Mouse (Mus musculus) B cell, adult 2 months (primary cell): ENCODE results near the gene Lrrc8a.

Source experiments
- DNase-seq, 2 experiments: peaks; one replicate each; pipeline ENCODE4 v3.0.0; 2022

The Lrrc8a gene

DNA sequence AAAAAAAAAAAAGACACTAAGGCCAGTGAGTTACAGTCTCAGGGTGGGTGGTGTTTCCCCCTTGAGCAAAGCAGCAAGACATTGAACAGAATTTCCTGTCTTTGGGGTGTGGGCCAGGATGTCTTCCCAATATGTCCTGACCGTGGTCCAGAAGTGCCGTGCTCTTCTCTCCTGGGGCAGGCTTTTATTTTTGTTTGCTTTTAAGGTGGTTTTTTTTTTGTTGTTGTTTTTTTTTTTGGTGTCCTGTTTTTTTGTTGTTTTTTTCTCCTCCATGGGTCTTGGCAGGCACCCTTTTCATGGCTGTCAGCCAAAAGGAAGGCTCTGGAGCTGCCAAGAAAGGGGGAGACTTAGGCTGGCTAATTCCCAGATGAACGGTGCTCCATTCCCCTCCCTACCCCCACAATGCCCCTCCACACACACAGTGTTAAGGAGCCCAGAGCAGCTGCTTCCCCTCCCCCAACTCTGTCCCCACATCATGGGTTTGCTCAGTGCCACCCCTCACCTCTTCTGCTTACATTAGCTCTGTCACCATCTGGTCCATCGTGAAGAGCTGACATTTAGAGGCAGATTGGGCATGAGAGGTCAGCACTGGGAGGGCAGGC lies 25.4 kb downstream of the Lrrc8a start:
- no peak for DNase-seq

DNA sequence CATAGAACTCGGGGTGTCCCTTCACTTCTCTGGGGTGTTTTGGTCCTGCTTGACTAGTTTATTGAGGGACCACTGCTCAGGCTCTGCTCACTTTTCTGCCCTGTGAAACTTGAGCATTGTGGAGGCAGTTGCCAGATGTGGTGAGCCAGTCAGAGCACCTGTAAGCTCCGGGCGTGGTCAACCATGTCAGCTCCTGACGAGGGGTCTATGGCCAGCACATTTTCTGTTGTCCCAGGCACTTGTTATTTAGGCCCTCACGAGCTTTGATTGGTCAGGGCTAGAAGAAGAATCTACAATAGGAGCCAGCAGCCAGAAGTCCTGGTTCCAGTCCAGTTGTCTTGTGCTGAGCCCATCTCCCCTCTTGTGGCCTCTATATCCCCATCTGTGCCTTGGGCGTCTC lies 26.3 kb downstream of the Lrrc8a start:
- no peak for DNase-seq

DNA sequence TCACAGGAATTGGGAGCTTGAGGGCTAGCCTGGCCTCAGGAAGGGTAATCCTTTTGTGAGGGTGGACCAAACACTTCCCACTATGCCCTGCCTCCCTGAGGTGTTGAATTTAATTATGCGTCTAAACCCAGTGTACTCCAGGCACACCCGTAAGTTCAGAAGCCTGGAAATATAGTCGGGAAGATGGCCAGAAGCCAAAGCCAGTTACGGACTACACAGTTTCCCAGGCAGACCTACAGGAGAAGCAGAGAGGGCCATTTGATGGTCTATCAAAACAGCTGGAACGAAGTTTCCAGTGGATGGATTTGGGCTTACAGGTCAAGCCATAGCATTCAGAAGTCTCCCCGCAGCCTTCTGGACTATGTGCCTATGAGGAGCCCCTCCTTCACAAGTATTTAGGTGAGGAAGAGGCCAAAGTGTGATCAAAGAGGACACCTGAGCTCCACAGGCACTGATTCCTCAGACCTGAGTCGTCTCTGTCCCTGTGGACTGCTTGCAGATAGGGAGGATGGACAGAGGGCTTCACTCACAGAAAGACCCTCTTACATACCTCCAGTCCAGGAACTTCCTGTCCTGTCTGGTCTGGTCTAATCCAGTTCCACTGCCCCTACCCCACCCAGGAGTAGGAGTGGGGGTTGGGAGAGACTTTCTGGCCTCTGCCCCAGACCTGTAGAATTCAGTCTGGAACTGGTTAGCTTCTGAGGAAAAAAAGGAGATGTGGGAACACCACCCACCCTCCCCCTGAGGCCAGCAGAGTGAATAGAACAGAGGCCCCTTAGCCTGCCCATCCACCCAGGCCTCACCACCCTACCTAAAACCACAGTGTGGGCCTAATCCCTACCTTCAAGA lies 27.4 kb downstream of the Lrrc8a start:
- DNase-seq, result no peak

DNA sequence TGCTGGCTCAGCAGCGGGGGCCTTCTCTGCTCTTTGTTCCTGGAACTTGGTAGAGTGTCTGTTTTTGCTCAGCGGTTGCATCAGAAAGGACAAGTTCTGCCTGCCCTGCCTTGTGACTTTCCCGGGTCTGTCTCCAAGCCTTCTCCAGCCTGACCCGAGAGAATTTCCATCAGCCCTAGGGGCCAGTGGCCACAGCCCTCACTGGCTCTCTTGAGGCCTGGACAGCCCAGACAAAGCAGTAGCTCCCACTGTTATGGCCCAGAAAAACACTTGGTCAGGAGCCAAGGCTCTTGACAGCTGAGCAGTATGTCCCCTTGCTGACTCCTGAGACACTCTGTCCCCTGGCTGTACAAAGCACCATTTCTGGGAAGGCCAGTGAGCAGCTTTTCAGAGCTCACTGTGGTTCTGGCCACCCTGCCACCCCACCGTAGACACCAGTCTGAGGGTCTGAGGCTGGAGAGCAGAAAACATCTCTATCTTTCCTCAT lies 28.3 kb downstream of the Lrrc8a start, which contains the start of gene Phyhd1:
Gene Phyhd1 (plus strand): TSS at position 437 of the 487 bp plus-strand sequence.
- DNase-seq, result no peak

DNA sequence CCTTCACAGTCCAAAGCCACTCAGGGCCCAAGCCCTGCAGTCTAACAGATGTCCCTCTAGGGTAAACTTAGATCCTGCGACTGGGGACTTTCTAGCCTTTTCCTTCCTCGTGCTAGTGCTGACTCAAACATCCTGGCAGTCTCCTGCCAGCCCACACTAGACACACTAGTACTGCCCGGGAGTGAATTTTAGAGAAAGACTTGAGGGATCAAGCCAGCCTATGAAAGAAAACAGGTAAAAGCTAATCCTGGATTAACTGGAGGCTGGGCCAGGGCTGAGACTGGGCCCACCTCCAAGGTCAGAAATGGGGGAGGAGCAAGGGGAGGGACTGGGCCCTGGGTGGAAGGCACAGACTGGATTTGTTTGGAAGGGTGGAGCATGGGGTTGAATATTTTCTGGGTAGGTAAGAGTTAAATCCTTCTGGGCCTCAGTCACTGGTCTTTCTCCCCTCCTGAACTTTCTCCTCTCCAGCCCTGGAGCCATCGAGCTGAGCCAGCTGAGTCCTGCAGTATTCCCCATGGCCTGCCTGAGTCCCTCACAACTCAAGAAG lies 29.0 kb downstream of the Lrrc8a start:
- DNase-seq, result no peak

DNA sequence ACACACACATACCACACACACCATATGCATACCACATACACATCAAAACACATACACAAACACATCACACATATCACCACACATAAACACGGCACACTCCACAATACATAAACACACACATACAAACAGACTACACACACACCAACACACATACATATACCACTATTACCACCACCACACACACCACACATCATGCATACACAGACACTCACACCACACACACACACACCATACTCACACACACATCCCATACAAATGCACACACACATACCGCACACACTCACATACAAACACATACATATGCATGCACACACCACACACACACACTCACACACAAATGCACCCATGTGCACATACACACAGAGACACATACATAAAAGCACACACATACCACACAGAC lies 30.0 kb downstream of the Lrrc8a start:
- no peak for DNase-seq

DNA sequence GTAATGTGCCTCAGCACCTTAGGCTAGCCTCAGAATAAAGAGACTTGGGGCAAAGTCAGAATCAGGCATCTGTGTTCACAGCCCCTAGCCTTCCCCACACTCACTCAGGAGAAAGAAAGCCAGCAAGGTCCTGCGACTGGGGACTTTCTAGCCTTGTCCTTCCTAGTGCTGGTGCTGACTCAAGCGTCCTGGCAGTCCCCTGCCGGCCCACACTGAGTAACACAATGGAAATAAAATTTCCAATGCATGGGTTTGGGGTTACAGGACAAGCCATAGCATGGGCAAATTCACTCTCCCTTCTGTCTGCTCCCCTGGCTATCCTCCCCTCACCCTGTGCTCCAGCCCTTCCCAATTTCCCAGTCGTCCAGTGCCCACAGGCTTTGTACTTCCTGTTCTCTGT lies 30.9 kb downstream of the Lrrc8a start:
- DNase-seq, result no peak

DNA sequence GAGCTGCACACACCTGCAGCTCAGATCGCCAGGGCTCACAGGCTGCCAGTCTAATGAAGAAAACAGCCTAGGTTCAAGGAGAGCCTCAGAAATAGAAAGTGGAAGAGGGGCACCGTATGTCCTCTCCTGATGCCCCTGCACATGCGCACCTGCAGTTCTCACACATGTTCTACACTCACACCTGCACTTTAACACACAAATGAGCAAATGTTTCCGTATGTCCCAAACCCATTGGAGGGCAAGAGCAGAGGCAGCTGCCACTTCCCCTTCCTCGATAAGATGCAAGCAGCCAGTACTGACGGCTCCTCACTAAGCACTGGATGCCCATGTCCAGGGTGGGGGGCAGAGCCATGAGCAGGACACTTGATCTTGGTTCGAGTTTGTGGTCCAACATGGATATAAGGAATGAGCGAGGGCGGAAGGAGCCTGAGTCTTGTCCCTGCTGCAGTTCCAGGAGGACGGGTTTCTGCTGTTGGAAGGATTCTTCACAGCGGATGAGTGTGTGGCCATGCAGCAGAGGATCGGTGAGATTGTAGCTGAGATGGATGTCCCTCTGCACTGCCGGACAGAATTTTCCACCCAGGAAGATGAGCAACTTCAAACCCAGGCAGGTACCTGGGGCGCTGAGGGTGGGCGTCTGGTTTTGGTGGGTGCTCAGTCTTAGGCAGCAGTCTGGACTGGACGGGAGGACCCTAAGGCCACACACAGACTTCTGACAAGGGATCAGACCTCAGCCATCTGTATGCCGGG lies 31.9 kb downstream of the Lrrc8a start:
- peak in 1 of 2 experiments; percentile 14 for DNase-seq

DNA sequence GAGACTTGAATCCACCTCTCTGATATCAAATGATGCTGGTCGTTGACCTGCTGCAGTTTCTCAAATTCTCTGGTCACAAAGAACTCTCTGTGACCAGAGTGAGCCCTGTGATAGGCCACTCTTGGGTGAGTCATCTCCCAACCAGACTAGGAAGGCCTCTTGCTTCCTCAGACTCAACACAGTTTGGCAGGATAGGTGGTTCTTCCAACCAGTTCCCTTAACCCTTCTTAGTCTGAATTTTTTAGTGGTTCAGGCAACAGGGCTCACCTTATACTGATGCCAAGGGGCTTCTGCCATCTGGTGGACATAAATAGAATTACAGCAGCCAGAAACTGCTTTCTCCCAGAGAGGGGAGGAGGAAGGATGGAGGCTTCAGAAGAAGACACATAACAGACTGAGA lies 32.6 kb downstream of the Lrrc8a start:
- peak; percentile 71 to 73 for DNase-seq

DNA sequence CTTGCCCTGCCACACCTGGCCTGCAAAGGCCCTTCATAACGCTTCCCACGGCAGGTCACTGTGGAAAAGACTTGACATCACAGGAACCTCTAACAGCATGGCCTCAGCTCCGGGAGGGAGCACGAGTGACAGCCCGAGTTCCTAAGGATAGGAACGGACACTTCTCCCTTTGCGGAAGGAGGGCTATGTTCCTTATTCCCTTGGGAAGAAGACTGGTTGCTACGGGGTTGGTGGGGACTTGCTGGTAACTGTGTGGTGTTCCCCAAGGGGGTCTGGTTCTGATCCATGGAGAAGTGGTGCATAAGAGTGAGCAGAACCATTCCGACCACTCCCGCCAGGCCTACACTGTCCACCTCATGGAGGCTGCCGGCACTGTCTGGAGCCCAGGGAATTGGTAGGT lies 43.2 kb downstream of the Lrrc8a start, which contains the start of gene Gm28038:
Gene Gm28038 (plus strand): TSS at position 301 of the 400 bp plus-strand sequence.
- DNase-seq, result no peak

DNA sequence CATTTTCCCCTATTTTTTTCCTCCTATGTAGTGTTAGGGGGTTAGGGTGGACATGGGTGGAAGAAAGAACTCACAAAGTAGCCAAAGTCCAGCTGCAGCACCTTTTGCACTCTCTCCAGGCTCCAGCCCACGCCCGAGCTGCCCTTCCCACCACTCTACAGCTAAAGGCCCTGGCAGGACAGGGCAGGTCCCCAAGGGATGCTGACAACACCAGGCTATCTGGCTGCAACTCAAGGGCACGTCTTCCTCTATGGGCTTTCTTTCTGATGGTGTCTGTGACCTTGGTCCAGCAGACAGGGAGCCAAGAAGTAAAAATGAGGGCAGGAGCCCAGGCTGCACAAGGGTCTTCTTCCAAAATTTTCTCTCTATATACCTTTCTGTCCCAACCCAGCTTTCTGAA lies 44.1 kb downstream of the Lrrc8a start:
- no peak for DNase-seq

DNA sequence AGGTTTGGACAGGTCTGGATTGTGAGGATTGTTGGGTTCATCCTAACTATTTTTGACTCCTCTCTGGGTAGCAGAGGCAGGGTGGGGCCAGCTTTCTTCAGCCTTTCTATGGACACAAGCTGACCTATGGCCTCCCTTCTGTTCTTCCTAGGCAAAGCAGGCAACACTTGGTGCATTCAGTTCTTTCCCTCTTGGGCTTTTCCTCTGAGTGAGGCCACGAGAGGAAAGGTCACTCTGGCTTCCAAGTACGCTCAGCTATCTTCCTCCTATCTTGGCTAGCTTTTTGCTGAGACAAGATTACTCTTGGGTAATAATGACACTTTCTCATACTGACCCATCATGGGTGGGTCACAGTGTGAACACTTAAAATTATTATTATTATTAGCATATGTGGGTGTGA lies 45.7 kb downstream of the Lrrc8a start:
- no peak for DNase-seq

DNA sequence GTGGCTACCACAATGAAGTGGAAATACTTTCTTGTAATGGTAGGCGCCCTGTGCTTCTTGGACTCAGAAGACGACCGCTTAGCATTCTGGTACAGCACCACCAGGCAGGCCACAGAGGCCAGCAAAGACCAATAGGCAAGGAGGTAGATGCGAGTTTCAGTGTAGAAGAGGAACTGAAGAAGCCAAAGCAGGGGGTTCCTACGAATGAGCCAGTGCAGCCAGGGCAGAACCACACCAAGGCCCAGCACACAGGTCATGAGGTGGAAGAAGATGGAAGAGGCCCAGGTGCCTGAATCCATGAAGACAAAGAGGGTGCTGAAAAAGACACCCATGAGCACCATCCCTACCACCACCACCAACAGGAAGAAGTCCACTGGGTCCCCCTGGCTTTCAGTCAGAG lies 47.5 kb downstream of the Lrrc8a start:
- DNase-seq, result no peak

DNA sequence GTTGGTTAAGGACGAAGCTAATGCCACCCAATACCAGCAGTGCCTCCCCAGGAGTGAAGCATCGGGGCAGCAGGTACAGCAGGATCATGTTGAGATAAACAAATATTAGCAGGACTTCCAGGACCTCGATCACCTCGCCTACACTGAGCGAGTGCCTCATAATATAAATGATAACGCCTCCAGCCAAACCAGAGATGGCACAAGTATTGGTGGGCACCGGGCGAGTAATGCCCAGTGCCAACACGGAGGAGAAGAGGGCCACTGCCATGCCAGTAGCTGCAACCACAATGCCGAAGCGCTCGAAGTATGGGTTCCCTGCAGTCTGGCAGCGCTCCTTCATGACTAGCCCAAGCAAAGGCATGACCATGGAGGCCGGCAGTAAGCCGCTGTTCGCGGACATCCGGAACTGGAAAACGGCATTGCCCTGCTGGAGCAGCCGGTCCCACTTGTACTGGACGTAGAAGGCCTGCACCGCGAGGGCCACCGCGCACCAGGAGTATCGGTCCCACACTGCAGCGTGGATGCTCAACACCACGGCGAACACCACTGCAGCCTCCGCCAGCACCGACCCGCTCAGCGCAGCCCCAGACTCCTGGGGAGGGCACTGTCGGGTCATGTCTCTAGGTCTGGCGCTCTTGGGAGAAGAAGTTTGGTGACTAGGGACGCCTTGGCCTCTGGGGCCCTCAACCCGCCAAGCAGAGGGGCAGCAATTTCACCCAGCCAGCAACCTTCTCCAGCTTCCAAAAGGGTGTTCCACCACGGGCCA lies 48.1 kb downstream of the Lrrc8a start:
- peak; percentile 5 to 10 for DNase-seq

DNA sequence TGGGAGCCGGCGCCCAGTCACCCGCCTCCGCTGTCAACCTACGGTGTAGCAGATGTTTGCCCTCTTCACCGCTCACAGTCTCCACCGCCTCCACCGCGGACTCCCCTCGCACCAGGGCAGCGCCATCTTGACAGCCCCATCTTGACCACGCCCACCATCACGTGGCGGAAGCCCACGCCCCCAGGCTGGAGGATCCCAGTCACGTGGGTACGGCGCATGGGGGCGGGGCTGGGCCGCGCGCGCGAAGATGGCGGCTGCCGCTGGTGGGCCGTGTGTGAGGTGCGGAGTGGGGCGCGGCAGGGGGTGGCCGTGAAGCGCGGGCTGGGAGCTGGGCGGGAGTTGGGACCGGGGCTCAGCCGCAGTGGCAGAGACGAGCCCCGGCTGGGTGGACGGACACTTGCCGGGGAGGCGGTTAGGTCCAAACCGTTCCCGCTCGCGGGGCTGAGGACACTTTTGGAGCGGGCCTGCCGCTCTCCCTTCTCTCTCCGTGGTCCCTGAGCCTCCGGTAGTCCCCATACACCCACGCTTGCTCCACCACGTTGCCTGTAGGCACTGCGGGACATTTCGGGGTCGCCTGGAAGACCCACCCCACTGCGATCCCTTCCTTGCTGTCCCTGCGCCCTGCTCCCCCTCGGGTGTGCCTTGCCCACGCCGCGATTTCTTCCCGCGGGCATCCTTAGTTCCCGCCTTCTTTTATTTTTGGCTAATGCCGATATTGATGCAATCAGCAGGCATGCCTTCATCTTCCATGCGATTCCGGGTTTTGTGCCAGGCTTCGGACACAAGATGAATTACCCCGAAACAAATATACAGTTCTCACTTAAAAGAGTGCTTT lies 48.9 kb downstream of the Lrrc8a start, which contains the start of the genes Dolk and Nup188:
Gene Dolk (minus strand): TSS at position 143 of the 835 bp plus-strand sequence.
Gene Nup188 (plus strand): TSS at position 206 of the 835 bp plus-strand sequence.
- peak; percentile 99 to 100 for DNase-seq

DNA sequence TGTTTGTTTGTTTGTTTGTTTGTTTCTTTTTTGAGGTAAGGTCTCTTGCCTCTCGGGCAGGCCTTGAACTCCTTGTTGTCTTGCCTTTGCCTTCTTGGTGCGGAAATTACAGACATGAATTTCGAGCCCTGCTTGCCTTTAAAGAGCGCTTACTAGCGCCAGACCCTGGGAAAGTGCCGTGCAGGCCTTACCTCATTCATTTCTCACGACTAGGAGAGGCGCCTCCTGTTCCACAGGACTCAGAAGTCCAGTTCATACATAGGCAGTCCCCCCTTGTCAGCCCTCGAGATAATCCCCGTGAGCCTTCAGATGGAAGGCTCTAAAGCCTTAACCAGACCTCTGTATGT lies 49.5 kb downstream of the Lrrc8a start:
- DNase-seq, result no peak

DNA sequence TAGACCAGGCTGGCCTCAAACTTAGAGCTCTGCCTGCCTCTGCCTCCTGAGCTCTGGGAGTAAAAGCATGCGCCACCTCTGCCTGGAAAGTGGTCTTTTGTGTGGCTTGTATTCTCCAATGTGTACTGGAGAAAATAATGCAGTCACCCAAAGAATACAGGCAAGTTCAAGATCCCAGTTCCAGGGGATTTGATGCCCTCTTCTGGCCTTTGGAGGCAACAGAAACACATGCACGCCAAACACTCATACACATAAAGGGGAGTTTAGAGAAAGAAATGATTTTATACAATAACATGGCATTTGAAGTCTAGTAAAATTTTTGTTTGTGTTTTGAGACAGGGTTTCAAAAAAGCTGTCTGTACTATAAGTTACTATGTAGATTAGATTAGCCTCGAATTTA lies 62.0 kb downstream of the Lrrc8a start:
- no peak for DNase-seq

DNA sequence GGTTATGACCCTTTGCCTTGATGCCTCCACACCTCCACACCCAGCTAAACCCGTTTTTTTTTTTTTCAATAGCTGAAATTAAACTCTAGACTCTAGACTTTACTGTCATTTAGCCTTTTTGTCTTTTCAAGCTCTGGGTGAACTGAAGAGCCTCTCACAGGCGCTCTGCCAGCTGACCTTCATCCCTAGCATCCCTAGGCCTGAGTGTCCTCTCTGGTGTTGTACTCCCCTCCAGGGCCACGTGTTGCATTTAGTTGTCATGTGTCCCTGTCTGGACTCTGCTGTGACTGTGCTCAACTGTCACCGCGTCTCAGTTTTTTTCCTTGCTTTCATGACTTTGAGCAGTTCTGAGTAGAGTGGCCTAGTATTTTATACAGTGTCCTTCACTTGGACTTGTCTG lies 62.5 kb downstream of the Lrrc8a start:
- DNase-seq, result no peak

DNA sequence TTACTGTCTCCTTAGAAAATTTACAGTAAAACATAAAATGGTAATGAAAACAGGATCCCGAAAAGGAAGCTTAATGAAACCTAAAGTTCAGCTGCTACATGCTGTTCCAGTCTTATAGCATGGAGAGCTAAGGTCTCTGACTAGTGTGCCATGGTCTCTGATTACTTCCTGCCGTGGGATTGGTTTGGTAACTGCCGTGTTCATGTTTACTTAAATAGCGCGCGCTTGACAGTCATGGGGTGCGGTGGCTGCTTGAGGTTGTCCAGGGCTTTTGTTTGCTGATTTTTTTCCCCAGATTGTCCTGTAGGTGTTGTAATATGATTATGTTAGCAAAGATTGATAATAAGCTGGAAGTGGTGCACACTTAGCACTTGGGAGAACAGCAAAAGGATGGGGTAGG lies 68.6 kb downstream of the Lrrc8a start:
- no peak for DNase-seq

DNA sequence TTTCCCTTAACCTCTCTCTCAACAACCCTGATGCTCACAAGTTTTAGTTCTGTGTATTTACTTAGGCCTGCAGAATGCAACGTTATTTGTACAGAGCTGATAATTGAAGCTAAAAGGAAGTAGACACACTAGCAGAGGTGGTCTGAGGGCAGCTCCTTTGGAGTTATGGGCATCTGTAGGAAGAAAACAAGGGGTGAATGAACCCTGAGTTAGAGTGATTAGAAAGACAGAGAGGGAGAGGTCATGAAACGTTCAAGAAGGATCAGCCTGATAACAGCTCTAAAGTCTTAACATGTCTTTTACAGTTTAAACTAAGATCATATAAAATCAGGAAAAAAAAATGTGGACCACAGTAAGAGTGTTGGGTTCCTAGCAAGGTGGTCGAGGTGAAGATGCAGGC lies 71.8 kb downstream of the Lrrc8a start:
- no peak for DNase-seq

DNA sequence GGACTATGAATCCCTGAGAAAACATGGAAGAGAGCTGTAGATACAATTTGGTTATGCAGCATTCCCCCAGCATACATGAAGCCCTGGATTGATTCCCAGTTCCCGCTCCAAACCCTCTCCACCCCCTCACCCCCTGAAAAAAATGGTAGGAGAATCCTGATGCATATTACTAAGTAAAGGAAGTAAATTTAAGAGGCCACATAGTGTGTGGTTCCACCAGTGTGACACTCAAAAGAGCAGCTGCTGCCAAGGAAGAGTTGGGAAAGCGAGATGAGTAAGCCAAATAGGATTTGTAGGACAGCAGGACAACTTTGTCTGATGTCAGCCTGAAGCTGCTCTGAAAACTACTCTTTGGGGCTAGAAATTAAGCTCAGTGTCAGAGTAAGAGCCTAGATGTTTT lies 74.0 kb downstream of the Lrrc8a start:
- DNase-seq, result no peak
